Mouse (Mus musculus) CH12.LX (cell line): Measurements from ENCODE around the gene Chd2.

Experiments
- CHD2 ChIP-seq: IDR thresholded peaks from 2 replicates; pipeline ENCODE4 v1.6.1; 2011; ENCODE audit warnings: low read length, improper control_type of control experiment
- CTCF ChIP-seq, 2 experiments: IDR thresholded peaks in 1 of 2; conservative IDR thresholded peaks in 1 of 2; 2 replicates each; pipeline ENCODE4 v1.5.1; 2011 to 2012; ENCODE audit warnings: low read depth in 2 of 2, low read length in 2 of 2, improper control_type of control experiment in 1 of 2, inconsistent platforms in 1 of 2, mild to moderate bottlenecking in 1 of 2, moderate library complexity in 1 of 2
- EP300 ChIP-seq: IDR thresholded peaks from 2 replicates; pipeline ENCODE4 v1.6.1; 2011; ENCODE audit warnings: low read length, improper control_type of control experiment
- JUN ChIP-seq: IDR thresholded peaks from 2 replicates; pipeline ENCODE4 v1.6.1; 2011; ENCODE audit warnings: low read depth, mild to moderate bottlenecking, low read length, improper control_type of control experiment, moderate library complexity; ENCODE audit not compliant: insufficient read depth
- KAT2A ChIP-seq: IDR thresholded peaks from 2 replicates; pipeline ENCODE4 v1.6.1; 2012; ENCODE audit warnings: low read length, improper control_type of control experiment, inconsistent platforms; ENCODE audit not compliant: insufficient replicate concordance
- MAX ChIP-seq: IDR thresholded peaks from 2 replicates; pipeline ENCODE4 v1.6.1; 2011; ENCODE audit warnings: low read length, improper control_type of control experiment
- MXI1 ChIP-seq: IDR thresholded peaks from 2 replicates; pipeline ENCODE4 v1.6.1; 2011; ENCODE audit warnings: mild to moderate bottlenecking, low read depth, low read length, improper control_type of control experiment
- NRF1 ChIP-seq: IDR thresholded peaks from 2 replicates; pipeline ENCODE4 v1.6.1; 2014; ENCODE audit warnings: low read depth, mild to moderate bottlenecking, inconsistent platforms, low read length, improper control_type of control experiment, moderate library complexity
- POLR2A ChIP-seq: IDR thresholded peaks from 2 replicates; pipeline ENCODE4 v1.6.1; 2011; ENCODE audit warnings: low read depth, mild to moderate bottlenecking, improper control_type of control experiment, low read length
- SMC3 ChIP-seq: IDR thresholded peaks from 2 replicates; pipeline ENCODE4 v1.6.1; 2011; ENCODE audit warnings: low read depth, low read length, improper control_type of control experiment
- TCF12 ChIP-seq: IDR thresholded peaks from 2 replicates; pipeline ENCODE4 v1.6.1; 2014; ENCODE audit warnings: low read depth, mild to moderate bottlenecking, inconsistent platforms, low read length, improper control_type of control experiment
- ZC3H11A ChIP-seq: IDR thresholded peaks from 2 replicates; pipeline ENCODE4 v1.6.1; 2012; ENCODE audit warnings: low read depth, mild to moderate bottlenecking, inconsistent platforms, low read length, improper control_type of control experiment

GRCm38 (mm10) chr7:73546561-73547510 lies 5.2 kb upstream of the Chd2 start:
- TF ChIP-seq MAX: no peak
- TF ChIP-seq TCF12: no peak
- no peak for TF ChIP-seq POLR2A
- no peak for TF ChIP-seq KAT2A
- no peak for TF ChIP-seq SMC3
- TF ChIP-seq CTCF (conservative IDR thresholded peaks at IDR 0.05 in 1 of 2, IDR thresholded peaks at IDR 0.05 in 1 of 2; ENCODE audit: low read depth in 2 of 2, low read length in 2 of 2): no peak
- TF ChIP-seq CHD2: no peak
- no peak for TF ChIP-seq ZC3H11A
- TF ChIP-seq NRF1: no peak
- no peak for TF ChIP-seq JUN
- no peak for TF ChIP-seq MXI1
- TF ChIP-seq EP300: no peak
